Mouse (Mus musculus): ENCODE data around the gene C1rb. TPM values are rescaled to one million over a fixed set of nuclear protein-coding genes. Genes with fewer than 3 reads are reported as not detected.
"Not testable (repeated sequence)": the region's sequence is repeated elsewhere in the genome, so short reads cannot be mapped to it uniquely, and the experiment has no call there.

Gene C1rb
- polyA plus RNA-seq, 1 experiment from 2014 or later = not detected

- H3K4me3 ChIP-seq (ENCODE audit: low read depth, low read length); ATAC-seq (replicated peaks; ENCODE audit: low FRiP score, low TSS enrichment, low read depth); H3K9me3 ChIP-seq (ENCODE audit: control insufficient read depth, low read length); H3K4me1 ChIP-seq (replicated peaks; ENCODE audit: control insufficient read depth, insufficient read depth, low read length); H3K36me3 ChIP-seq (ENCODE audit: control insufficient read depth, insufficient read depth, low read length); H3K27ac ChIP-seq (ENCODE audit: low read depth); H3K4me2 ChIP-seq (ENCODE audit: low read length); DNase-seq (ENCODE audit: low spot score); H3K9ac ChIP-seq (ENCODE audit: low read length); H3K27me3 ChIP-seq (replicated peaks; ENCODE audit: control insufficient read depth, insufficient read depth, low read length): not testable (repeated sequence)
- WGBS = no CpG with 5 or more reads among the region's 3 CpGs
Measured at GRCm38 (mm10) chr6:124547979-124548378, 22.1 kb upstream of the C1rb start.

- no peak overlapping the region for H3K4me3 ChIP-seq (ENCODE audit: low read depth, low read length)
- peak; percentile 64 for ATAC-seq (replicated peaks; ENCODE audit: low FRiP score, low TSS enrichment, low read depth)
- 87% methylated on average over 3 of the region's 3 CpGs for WGBS
- H3K27ac ChIP-seq (ENCODE audit: low read depth) = no peak overlapping the region
- no peak for DNase-seq (ENCODE audit: low spot score)
- no peak overlapping the region for H3K4me2 ChIP-seq (ENCODE audit: low read length)
- H3K9ac ChIP-seq (ENCODE audit: low read length) = no peak overlapping the region
- H3K27me3 ChIP-seq (replicated peaks; ENCODE audit: control insufficient read depth, insufficient read depth, low read length) = no peaks in the 10 kb centered on the region
- H3K4me1 ChIP-seq (replicated peaks; ENCODE audit: control insufficient read depth, insufficient read depth, low read length) = no peaks in the 10 kb centered on the region
- no peaks in the 10 kb centered on the region for H3K36me3 ChIP-seq (ENCODE audit: control insufficient read depth, insufficient read depth, low read length)
- H3K9me3 ChIP-seq (ENCODE audit: control insufficient read depth, low read length) = peaks cover 5% of the 10 kb centered on the region; the same call in 1 of the 2 replicates
Measured at GRCm38 (mm10) chr6:124549023-124549550, 21.0 kb upstream of the C1rb start.

GRCm38 (mm10) chr6:124552766-124553165, 17.3 kb upstream of the C1rb start:
- H3K36me3 ChIP-seq (ENCODE audit: control insufficient read depth, insufficient read depth, low read length) = no peaks in the 10 kb centered on the region
- no peak overlapping the region for H3K27ac ChIP-seq (ENCODE audit: low read depth)
- H3K9ac ChIP-seq (ENCODE audit: low read length) = no peak overlapping the region
- no peaks in the 10 kb centered on the region for H3K4me1 ChIP-seq (replicated peaks; ENCODE audit: control insufficient read depth, insufficient read depth, low read length)
- H3K4me3 ChIP-seq (ENCODE audit: low read depth, low read length) = no peak overlapping the region
- H3K4me2 ChIP-seq (ENCODE audit: low read length) = no peak overlapping the region
- 67% methylated on average over 22 of the region's 22 CpGs for WGBS
- H3K9me3 ChIP-seq (ENCODE audit: control insufficient read depth, low read length) = peaks cover 5% of the 10 kb centered on the region; the same call in 1 of the 2 replicates
- ATAC-seq (replicated peaks; ENCODE audit: low FRiP score, low TSS enrichment, low read depth) (no peak), DNase-seq (ENCODE audit: low spot score) (no peak)
- H3K27me3 ChIP-seq (replicated peaks; ENCODE audit: control insufficient read depth, insufficient read depth, low read length) = no peaks in the 10 kb centered on the region

GRCm38 (mm10) chr6:124555956-124556355, 14.1 kb upstream of the C1rb start:
- not testable (repeated sequence) for H3K9ac ChIP-seq (ENCODE audit: low read length); H3K36me3 ChIP-seq (ENCODE audit: control insufficient read depth, insufficient read depth, low read length); H3K4me1 ChIP-seq (replicated peaks; ENCODE audit: control insufficient read depth, insufficient read depth, low read length); H3K4me3 ChIP-seq (ENCODE audit: low read depth, low read length); DNase-seq (ENCODE audit: low spot score); H3K27me3 ChIP-seq (replicated peaks; ENCODE audit: control insufficient read depth, insufficient read depth, low read length); H3K4me2 ChIP-seq (ENCODE audit: low read length); ATAC-seq (replicated peaks; ENCODE audit: low FRiP score, low TSS enrichment, low read depth); H3K9me3 ChIP-seq (ENCODE audit: control insufficient read depth, low read length); H3K27ac ChIP-seq (ENCODE audit: low read depth)
- WGBS = 87% methylated on average over 2 of the region's 2 CpGs

GRCm38 (mm10) chr6:124561156-124561555, 8.9 kb upstream of the C1rb start:
- H3K4me3 ChIP-seq (ENCODE audit: low read depth, low read length); H3K4me1 ChIP-seq (replicated peaks; ENCODE audit: control insufficient read depth, insufficient read depth, low read length); H3K36me3 ChIP-seq (ENCODE audit: control insufficient read depth, insufficient read depth, low read length); ATAC-seq (replicated peaks; ENCODE audit: low FRiP score, low TSS enrichment, low read depth); H3K9ac ChIP-seq (ENCODE audit: low read length); H3K27ac ChIP-seq (ENCODE audit: low read depth); DNase-seq (ENCODE audit: low spot score); H3K4me2 ChIP-seq (ENCODE audit: low read length); H3K27me3 ChIP-seq (replicated peaks; ENCODE audit: control insufficient read depth, insufficient read depth, low read length); H3K9me3 ChIP-seq (ENCODE audit: control insufficient read depth, low read length): not testable (repeated sequence)
- 88% methylated on average over 4 of the region's 4 CpGs for WGBS

- not testable (repeated sequence) for DNase-seq (ENCODE audit: low spot score); ATAC-seq (replicated peaks; ENCODE audit: low FRiP score, low TSS enrichment, low read depth); H3K4me3 ChIP-seq (ENCODE audit: low read depth, low read length)
Measured at GRCm38 (mm10) chr6:124561611-124562010, 8.5 kb upstream of the C1rb start.

GRCm38 (mm10) chr6:124575155-124575678, 5.1 kb downstream of the C1rb start:
- not testable (repeated sequence) for H3K9ac ChIP-seq (ENCODE audit: low read length); ATAC-seq (replicated peaks; ENCODE audit: low FRiP score, low TSS enrichment, low read depth); H3K9me3 ChIP-seq (ENCODE audit: control insufficient read depth, low read length); H3K27ac ChIP-seq (ENCODE audit: low read depth); H3K36me3 ChIP-seq (ENCODE audit: control insufficient read depth, insufficient read depth, low read length); H3K4me3 ChIP-seq (ENCODE audit: low read depth, low read length); H3K4me1 ChIP-seq (replicated peaks; ENCODE audit: control insufficient read depth, insufficient read depth, low read length); H3K27me3 ChIP-seq (replicated peaks; ENCODE audit: control insufficient read depth, insufficient read depth, low read length); DNase-seq (ENCODE audit: low spot score); H3K4me2 ChIP-seq (ENCODE audit: low read length)
- WGBS = 87% methylated on average over 3 of the region's 3 CpGs

More at GRCm38 (mm10) chr6:124561611-124562010, 8.5 kb upstream of the C1rb start:
- H3K36me3 ChIP-seq (ENCODE audit: control insufficient read depth, insufficient read depth, low read length); H3K9me3 ChIP-seq (ENCODE audit: control insufficient read depth, low read length); H3K4me1 ChIP-seq (replicated peaks; ENCODE audit: control insufficient read depth, insufficient read depth, low read length); H3K27ac ChIP-seq (ENCODE audit: low read depth); H3K9ac ChIP-seq (ENCODE audit: low read length); H3K4me2 ChIP-seq (ENCODE audit: low read length); H3K27me3 ChIP-seq (replicated peaks; ENCODE audit: control insufficient read depth, insufficient read depth, low read length): not testable (repeated sequence)
- 91% methylated on average over 1 of the region's 2 CpGs for WGBS

GRCm38 (mm10) chr6:124580155-124580554, 10.1 kb downstream of the C1rb start:
- H3K4me1 ChIP-seq (replicated peaks; ENCODE audit: control insufficient read depth, insufficient read depth, low read length); H3K36me3 ChIP-seq (ENCODE audit: control insufficient read depth, insufficient read depth, low read length); DNase-seq (ENCODE audit: low spot score); H3K9me3 ChIP-seq (ENCODE audit: control insufficient read depth, low read length); ATAC-seq (replicated peaks; ENCODE audit: low FRiP score, low TSS enrichment, low read depth); H3K9ac ChIP-seq (ENCODE audit: low read length); H3K4me3 ChIP-seq (ENCODE audit: low read depth, low read length); H3K27me3 ChIP-seq (replicated peaks; ENCODE audit: control insufficient read depth, insufficient read depth, low read length); H3K4me2 ChIP-seq (ENCODE audit: low read length); H3K27ac ChIP-seq (ENCODE audit: low read depth): not testable (repeated sequence)
- 82% methylated on average over 6 of the region's 7 CpGs for WGBS

- no peak overlapping the region for H3K27ac ChIP-seq (ENCODE audit: low read depth)
- no peaks in the 10 kb centered on the region for H3K27me3 ChIP-seq (replicated peaks; ENCODE audit: control insufficient read depth, insufficient read depth, low read length)
- ATAC-seq (replicated peaks; ENCODE audit: low FRiP score, low TSS enrichment, low read depth) (no peak), DNase-seq (ENCODE audit: low spot score) (no peak)
- no peaks in the 10 kb centered on the region for H3K36me3 ChIP-seq (ENCODE audit: control insufficient read depth, insufficient read depth, low read length)
- no peak overlapping the region for H3K4me3 ChIP-seq (ENCODE audit: low read depth, low read length)
- no peak overlapping the region for H3K9ac ChIP-seq (ENCODE audit: low read length)
- 88% methylated on average over 1 of the region's 1 CpGs for WGBS
- no peak overlapping the region for H3K4me2 ChIP-seq (ENCODE audit: low read length)
- H3K9me3 ChIP-seq (ENCODE audit: control insufficient read depth, low read length) = no peaks in the 10 kb centered on the region
- H3K4me1 ChIP-seq (replicated peaks; ENCODE audit: control insufficient read depth, insufficient read depth, low read length) = no peaks in the 10 kb centered on the region
Measured at GRCm38 (mm10) chr6:124582231-124582630, 12.1 kb downstream of the C1rb start.

Data from intestine, embryonic 14.5 days (tissue).